Mouse (Mus musculus) CD4-positive helper T cell, adult 2 months (primary cell): ENCODE data around the gene Ep300.
"Not testable (repeated sequence)": the region's sequence is repeated elsewhere in the genome, so short reads cannot be mapped to it uniquely, and the experiment has no call there.

ENCODE experiments used
- DNase-seq: peaks from one replicate; pipeline ENCODE4 v3.0.0-alpha.2; 2012; ENCODE audit warnings: low read depth, missing footprints, low spot score

Gene Ep300

DNA sequence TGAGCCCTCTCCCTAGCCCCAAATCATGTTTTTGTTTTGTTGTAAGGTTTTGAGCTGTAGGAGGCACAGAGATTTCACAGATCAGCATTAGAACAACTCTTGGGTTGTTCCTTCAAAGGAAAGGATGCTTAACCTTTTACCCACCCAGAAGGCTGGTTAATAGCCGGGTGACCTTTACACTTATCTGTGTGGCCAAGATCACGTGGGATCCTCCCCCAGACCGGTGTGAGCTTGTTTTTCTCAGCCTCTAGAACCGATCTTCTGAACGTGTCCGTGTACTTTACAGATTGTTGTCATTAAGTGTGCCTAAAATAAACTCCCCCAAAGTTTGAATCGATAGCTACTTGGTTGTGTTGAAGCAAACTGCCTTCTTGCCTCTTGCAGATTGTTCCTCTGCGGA lies 115.5 kb downstream of the Ep300 start:
- no peak for DNase-seq

DNA sequence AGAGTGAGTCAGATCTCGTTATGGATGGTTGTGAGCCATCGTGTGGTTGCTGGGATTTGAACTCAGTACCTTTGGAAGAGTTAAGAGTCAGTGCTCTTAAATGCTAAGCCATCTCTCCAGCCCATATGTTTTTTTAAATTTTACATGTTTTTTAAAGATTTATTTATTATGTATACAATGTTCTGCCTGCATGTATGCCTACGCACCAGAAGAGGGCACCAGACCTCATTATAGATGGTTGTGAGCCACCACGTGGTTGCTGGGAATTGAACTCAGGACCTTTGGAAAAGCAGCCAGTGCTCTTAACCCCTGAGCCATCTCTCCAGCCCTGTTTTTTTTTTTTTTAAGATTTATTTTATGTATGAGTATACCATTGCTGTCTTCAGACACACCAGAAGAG lies 116.2 kb downstream of the Ep300 start:
- not testable (repeated sequence) for DNase-seq
